In genomic region chr5:8686071-8686470, GRCm38 (mm10) we compare ENCODE assay signal across 12 mouse cellular contexts.
"Had no signal": no experiment of that assay in that cellular context is flagged by ENCODE, and none has a peak within 500 bp of the region (broad histone marks: within the 10 kb centered on the region; RNA-seq: fewer than 3 reads in every experiment).

No protein-coding gene starts in this region.

- H3K27ac ChIP-seq: limb, embryonic 13.5 days; macrophage; midbrain, embryonic 15.5 days; neural tube, embryonic 12.5 days; stomach, postnatal 0 days had no signal

- H3K27me3 ChIP-seq: limb, embryonic 13.5 days; megakaryocyte, embryonic 14.5 days; midbrain, embryonic 15.5 days; neural tube, embryonic 12.5 days had no signal

- H3K4me2 ChIP-seq: limb, embryonic 13.5 days; liver, embryonic 11.5 days; lung, embryonic 14.5 days; midbrain, embryonic 11.5 days; midbrain, embryonic 15.5 days; neural tube, embryonic 12.5 days had no signal

- H3K36me3 ChIP-seq: limb, embryonic 13.5 days; midbrain, embryonic 15.5 days; neural tube, embryonic 12.5 days had no signal

- ATAC-seq: midbrain, embryonic 15.5 days had no signal

- H3K9ac ChIP-seq: limb, embryonic 13.5 days; lung, embryonic 14.5 days; midbrain, embryonic 15.5 days; neural tube, embryonic 12.5 days had no signal

- DNase-seq: left cerebral cortex, postnatal 4 days; lung, embryonic 14.5 days; lung, postnatal 14 days; thymus, postnatal 14 days had no signal

- H3K9me3 ChIP-seq: limb, embryonic 13.5 days; megakaryocyte, embryonic 14.5 days; midbrain, embryonic 15.5 days; neural tube, embryonic 12.5 days had no signal

- H3K4me3 ChIP-seq: limb, embryonic 13.5 days; megakaryocyte, embryonic 14.5 days; midbrain, embryonic 15.5 days; neural tube, embryonic 12.5 days had no signal

- H3K4me1 ChIP-seq: limb, embryonic 13.5 days; megakaryocyte, embryonic 14.5 days; midbrain, embryonic 15.5 days; neural tube, embryonic 12.5 days had no signal
